Mouse (Mus musculus): ENCODE results near the gene Hist2h3c2. TPM values are rescaled to one million over a fixed set of nuclear protein-coding genes. Genes with fewer than 3 reads are reported as not detected.
A peak's percentile ranks its signal among the peaks of the same experiment; 100 is the strongest.
"Not testable (repeated sequence)": the region's sequence is repeated elsewhere in the genome, so short reads cannot be mapped to it uniquely, and the experiment has no call there.

Hist2h3c2 gene
- total RNA-seq, 2 experiments from 2014 or later = 13.1 to 13.4 TPM

- DNase-seq = no peak
Observed at GRCm38 (mm10) chr3:96260220-96260619, 21.3 kb upstream of the Hist2h3c2 start.

- no peak for DNase-seq
Observed at GRCm38 (mm10) chr3:96257190-96257589, 18.3 kb upstream of the Hist2h3c2 start.

GRCm38 (mm10) chr3:96255926-96256593 lies 17.1 kb upstream of the Hist2h3c2 start:
- DNase-seq = no peak

DNA sequence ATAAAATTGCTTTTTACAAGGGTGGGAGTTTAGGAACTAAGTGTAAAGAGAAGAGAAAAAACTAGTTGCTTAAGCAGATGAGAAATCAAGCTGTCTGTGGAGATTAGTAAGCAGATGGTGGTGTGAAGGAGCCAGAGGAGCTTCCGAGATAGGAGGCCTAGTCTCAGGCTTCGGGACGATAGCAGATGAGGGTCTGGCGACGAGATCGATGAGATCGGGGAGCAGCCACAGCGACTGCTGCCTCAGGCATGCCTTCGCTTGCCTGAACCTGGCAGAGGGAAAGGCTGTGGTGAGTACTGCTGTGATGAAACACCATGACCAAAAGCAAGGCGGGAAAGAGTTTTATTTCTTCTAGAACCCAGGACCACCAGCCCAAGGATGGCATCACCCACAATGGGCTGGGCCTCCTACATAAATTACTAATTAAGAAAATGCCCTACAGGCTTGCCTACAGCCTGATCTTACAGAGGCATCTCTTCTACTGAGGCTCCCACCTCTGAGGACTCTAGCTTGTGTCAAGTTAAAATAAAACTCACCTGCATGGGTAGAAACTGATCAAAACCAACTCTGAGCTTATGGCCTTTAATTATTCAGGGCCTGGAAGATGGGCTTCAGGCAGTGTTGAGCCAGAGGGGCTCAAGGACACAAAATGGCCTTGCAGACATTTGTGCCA lies 15.9 kb upstream of the Hist2h3c2 start:
- DNase-seq = no peak

GRCm38 (mm10) chr3:96251787-96252186 lies 12.9 kb upstream of the Hist2h3c2 start:
- no peak for DNase-seq

DNA sequence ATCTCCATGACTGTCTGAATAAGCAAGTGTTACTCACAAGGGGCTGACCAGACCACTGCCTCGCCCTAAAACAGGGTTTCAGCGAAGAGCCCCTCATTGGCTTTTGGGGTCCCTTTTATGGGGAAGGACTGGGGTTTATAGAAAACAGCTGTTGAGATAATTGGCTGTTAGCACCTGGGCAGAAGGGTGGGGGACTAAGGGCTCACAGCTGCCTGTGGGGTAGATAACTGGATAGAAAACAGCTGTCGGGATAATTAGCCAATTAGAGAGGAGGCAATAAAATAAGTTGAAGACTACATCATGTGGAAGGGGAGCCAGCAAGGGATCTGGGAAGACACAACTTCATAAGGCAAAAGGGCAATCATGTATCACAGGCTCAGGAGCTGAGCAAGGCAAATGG lies 12.0 kb upstream of the Hist2h3c2 start:
- no peak for DNase-seq

- DNase-seq = no peak
Observed at GRCm38 (mm10) chr3:96249034-96249345, 10.1 kb upstream of the Hist2h3c2 start.

GRCm38 (mm10) chr3:96248141-96249033 lies 9.5 kb upstream of the Hist2h3c2 start:
- no peak for DNase-seq

DNA sequence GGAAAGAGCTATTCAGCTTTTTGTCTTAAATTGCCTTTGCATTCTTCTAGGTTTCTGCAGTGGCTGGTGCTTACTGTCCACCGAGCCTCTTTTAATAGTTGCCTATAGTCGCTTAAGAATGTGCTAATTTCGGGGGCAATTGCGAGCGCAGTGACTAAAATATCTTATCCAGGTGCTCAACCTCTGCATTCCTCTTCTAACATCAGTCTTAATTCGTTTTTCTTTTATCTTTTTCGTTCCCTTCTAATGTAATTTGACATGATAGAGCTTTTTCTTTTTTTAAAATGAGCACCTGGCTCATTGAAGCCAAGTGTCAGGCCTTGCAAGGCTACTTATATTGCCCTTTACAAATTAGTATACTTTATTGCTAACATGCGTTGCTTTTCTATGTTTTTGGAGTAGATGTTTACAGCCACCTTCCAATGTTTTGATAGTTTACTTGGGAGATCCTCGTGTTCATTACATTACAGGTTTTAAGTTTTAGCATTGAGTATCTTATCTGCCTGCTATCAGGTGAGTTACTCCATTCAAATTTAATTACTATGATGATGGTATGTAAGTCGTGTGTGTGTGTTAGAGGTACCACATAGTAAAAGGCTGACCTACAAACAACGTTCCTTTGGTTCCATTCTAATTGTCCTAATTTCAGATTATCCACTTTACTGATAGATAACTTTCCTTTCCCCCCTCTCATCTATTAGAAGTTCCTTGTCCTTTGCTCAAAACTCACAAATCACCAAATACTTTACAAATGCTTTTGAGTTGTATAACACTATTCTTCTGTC lies 8.6 kb upstream of the Hist2h3c2 start:
- no peak for DNase-seq

DNA sequence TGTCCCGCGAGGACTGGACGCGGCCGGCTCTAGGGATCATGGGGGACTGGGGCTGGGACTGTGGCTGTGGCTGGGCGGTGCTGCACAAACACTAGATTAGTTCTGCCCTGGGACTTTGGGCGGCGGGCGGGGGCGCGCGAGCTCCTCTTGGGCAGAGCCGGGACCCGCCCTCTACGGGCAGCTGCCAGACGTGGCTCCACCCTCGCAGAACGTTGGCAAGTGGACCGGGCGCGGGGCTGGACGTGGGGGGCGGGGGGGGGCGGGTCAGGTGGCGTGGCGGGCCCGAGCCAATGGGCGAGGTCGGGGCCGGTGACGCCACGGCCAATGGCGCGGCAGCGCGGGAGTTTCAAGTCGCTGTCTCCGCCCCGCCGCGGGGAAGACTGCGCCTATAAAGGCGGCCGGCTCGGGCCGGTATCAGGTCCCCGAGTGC lies 7.5 kb upstream of the Hist2h3c2 start, which contains the start of gene Hist2h3c1:
Hist2h3c1 (plus strand) TSS at position 259 of the 430 bp plus-strand sequence.
- not testable (repeated sequence) for DNase-seq

DNA sequence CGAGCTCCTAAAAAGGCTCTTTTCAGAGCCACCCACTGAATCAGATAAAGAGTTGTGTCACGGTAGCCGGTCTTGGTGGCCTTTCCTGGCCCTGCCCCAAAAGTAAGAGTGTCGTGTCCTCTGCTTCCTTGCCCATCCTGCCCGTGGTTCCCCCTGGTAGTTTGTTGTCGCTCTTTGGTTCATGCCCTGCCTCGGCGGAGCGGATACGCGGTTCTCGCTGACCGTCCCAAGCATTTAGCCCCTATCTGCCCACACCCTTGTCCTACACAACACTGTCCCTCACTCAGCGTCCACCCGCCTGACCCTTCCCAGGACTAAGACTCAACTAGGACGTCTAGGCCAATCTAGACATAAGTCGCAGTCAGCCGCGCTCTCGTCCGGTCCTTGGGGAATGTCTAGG lies 7.1 kb upstream of the Hist2h3c2 start:
- DNase-seq = not testable (repeated sequence)

GRCm38 (mm10) chr3:96245003-96245886 lies 6.3 kb upstream of the Hist2h3c2 start, which contains the start of gene Hist2h2aa1:
Gene Hist2h2aa1, plus strand, starts transcription at chr3:96245497.
- DNase-seq = peak; percentile 89

GRCm38 (mm10) chr3:96243921-96244572 lies 5.1 kb upstream of the Hist2h3c2 start:
- DNase-seq = no peak

- no peak for DNase-seq
Observed at GRCm38 (mm10) chr3:96240799-96241197, 1.9 kb upstream of the Hist2h3c2 start.

- peak; percentile 97 for DNase-seq
Observed at GRCm38 (mm10) chr3:96239949-96240798, 1.2 kb upstream of the Hist2h3c2 start, which contains the start of gene Hist2h2aa2. Gene Hist2h2aa2, minus strand, starts transcription at chr3:96240276.

DNA sequence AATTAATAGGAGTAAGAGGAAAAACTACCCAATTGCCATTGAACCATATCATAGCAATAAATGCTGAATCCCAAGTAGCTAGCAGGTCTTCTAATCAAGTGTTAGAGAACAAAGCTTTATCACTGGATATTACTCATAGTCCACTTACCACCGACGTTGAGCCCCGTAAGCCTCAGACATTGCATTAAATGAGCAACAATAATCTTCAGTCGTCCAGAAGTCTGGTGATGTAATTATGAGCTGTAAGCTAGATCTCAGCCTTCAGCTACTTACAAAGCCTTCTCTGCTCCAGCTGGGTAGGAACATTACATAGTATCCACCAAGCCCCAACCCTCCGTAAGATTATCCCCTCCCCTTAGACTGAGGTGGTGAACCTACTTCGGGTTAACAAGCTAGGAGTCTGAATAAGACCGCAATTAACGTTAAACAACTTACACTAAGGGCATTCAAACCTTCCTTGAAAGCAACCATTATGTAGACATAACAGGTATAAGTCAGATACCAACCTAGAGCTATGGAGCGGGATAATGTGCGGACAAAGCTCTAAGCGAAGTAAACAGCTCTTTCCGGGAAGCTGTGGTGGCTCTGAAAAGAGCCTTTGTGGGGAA lies 919 bp downstream of the Hist2h3c2 start:
- DNase-seq = no peak

DNA sequence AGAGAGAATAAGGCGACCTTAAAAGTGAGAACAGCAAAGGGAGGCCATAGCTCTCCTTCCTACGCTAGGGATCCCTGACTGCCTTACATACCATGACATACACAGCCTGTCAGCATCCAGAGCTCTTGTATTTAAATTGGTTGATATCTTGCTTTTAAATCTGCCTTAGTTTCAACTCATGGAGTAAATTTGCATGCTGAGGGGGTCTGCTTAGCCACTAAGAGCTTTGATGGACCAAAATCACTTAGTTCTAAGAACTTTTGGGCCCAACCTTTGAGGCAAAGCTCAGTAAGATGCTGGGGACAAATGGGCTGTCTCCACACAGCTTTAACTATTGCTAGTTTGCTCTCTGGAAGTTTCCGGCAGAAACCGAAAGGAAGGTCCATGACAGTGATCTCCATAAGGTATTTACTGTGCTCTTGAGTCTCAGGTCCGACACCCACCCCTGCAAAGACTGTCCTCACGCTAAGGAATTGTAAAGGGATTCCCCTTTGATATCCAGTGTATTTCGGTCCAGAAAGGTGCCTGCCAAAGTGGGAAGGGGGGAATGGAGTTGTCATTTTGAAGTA lies 1.5 kb downstream of the Hist2h3c2 start:
- DNase-seq = no peak

- DNase-seq = no peak
Observed at GRCm38 (mm10) chr3:96236834-96237334, 2.0 kb downstream of the Hist2h3c2 start.

DNA sequence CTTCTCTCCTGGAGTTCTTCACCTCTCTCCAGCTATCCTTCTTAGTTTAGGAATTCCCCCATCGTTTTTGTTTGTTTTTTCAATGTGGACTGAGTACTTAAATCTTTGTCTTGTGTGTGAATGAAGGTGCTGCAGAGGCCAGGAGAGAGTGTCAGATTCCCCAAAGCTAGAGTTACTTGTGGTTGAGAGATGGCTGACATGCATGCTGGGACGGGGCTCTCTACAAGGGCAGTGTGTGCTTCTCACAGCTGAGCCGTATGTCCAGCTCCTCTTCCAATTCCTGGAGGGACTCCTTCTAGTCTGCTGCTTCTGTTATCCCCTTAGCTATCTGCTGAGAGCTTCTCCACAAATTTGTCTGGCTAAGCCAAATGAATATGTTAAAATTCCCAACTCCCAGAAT lies 3.1 kb downstream of the Hist2h3c2 start:
- DNase-seq = no peak

All from layer of hippocampus, postnatal 36 days (tissue).